ENCODE assay signal across 24 mouse cellular contexts in the genomic region with DNA sequence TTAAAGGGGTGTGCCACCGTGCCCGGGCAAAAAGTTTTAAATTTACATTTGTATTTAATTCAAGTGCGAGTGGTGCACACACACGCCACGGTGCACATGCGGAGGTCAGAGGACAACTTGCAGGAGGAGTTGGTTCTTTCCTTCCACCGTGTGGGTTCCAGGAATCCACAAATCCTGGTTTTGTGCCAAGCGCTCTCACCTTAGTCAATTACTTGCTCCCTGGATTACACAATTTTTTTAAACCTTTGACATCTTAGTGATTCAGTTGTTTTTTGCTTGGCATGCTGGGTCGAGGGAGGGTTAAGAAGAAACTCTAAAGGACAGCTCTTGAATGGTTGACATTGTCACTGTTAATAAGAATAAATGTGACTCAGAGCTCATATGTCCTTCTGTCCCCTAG. TPM values are rescaled to one million over a fixed set of nuclear protein-coding genes. Genes with fewer than 3 reads are reported as not detected.
A peak's percentile ranks its signal among the peaks of the same experiment; 100 is the strongest.
DNase-seq lines count a peak whose midpoint lies in the region; ATAC-seq and TF ChIP-seq lines count a peak whose summit lies in the region.
"Had no signal": no experiment of that assay in that cellular context is flagged by ENCODE, and none has a peak within 500 bp of the region (broad histone marks: within the 10 kb centered on the region; RNA-seq: fewer than 3 reads in every experiment).

No protein-coding gene starts in this region.

- peak; percentile 82 for DNase-seq in kidney, adult 11 months
- peak; percentile 35 for DNase-seq in lung, postnatal 36 days
- no peak for DNase-seq in lung, adult 2 months
- DNase-seq in kidney, postnatal 14 days = peak; percentile 74
- no peak for DNase-seq in ovary, postnatal 14 days (ENCODE audit: low spot score)
- DNase-seq in forebrain, embryonic 11.5 days (ENCODE audit: low spot score) = no peak
- DNase-seq in urinary bladder, postnatal 10 days (ENCODE audit: low spot score) = no peak
- DNase-seq: adrenal gland, postnatal 10 days; B cell, adult 2 months; cerebellum, adult 18-20 months; cerebellum, adult 9-11 months; cerebellum, postnatal 36 days; gastrocnemius, postnatal 36 days; heart, adult 18-20 months; heart, postnatal 10 days; heart, postnatal 4 days had no signal

- H3K4me1 ChIP-seq in kidney, embryonic 14.5 days (ENCODE audit: control insufficient read depth, insufficient read depth, low read length) = peaks cover 9% of the 10 kb centered on the region
- H3K4me1 ChIP-seq in lung, adult 2 months (ENCODE audit: control insufficient read depth, insufficient read depth, low read length) = peaks cover 5% of the 10 kb centered on the region
- H3K4me1 ChIP-seq in forebrain, embryonic 11.5 days (replicated peaks; ENCODE audit: control insufficient read depth, insufficient read depth, low read length) = peaks cover 4% of the 10 kb centered on the region; the same call in 1 of the 2 replicates

- H3K36me3 ChIP-seq in kidney, embryonic 14.5 days (ENCODE audit: control insufficient read depth, insufficient read depth, low read length) = no peaks in the 10 kb centered on the region
- H3K36me3 ChIP-seq in forebrain, embryonic 11.5 days (ENCODE audit: control insufficient read depth, insufficient read depth, low read length) = no peaks in the 10 kb centered on the region
- H3K36me3 ChIP-seq: embryonic facial prominence, embryonic 13.5 days; heart, embryonic 10.5 days; hindbrain, embryonic 12.5 days had no signal

- ATAC-seq in kidney, embryonic 14.5 days (ENCODE audit: low FRiP score, low TSS enrichment) = no peak
- no peak for ATAC-seq in forebrain, embryonic 11.5 days (replicated peaks; ENCODE audit: low FRiP score)
- ATAC-seq: CD4-positive, CD25-positive, alpha-beta regulatory T cell, adult 4 months; forebrain, embryonic 13.5 days had no signal

- H3K27me3 ChIP-seq in kidney, embryonic 14.5 days (ENCODE audit: control insufficient read depth, insufficient read depth, low read length) = no peaks in the 10 kb centered on the region
- H3K27me3 ChIP-seq in forebrain, embryonic 11.5 days (ENCODE audit: control insufficient read depth, insufficient read depth, low read length) = no peaks in the 10 kb centered on the region
- H3K27me3 ChIP-seq: embryonic facial prominence, embryonic 13.5 days; forebrain, embryonic 13.5 days had no signal

- no peaks in the 10 kb centered on the region for H3K9me3 ChIP-seq in kidney, embryonic 14.5 days (ENCODE audit: control insufficient read depth, low read length)
- no peaks in the 10 kb centered on the region for H3K9me3 ChIP-seq in forebrain, embryonic 11.5 days (ENCODE audit: control insufficient read depth, low read length)
- H3K9me3 ChIP-seq: embryonic facial prominence, embryonic 13.5 days; forebrain, embryonic 13.5 days; G1E; heart, embryonic 10.5 days; hindbrain, embryonic 12.5 days had no signal

- TF ChIP-seq POLR2A in lung, adult 2 months (IDR thresholded peaks at IDR 0.05; ENCODE audit: borderline replicate concordance, extremely low read depth, low read depth, low read length) = no peak

- TF ChIP-seq CTCF in lung, adult 2 months (IDR thresholded peaks at IDR 0.05; ENCODE audit: insufficient read depth, low read length) = no peak

- H3K27ac ChIP-seq in kidney, embryonic 14.5 days (ENCODE audit: low read depth, low read length) = no peak overlapping the region
- H3K27ac ChIP-seq in forebrain, embryonic 11.5 days (ENCODE audit: low read depth, low read length) = no peak overlapping the region
- H3K27ac ChIP-seq: embryonic facial prominence, embryonic 13.5 days; forebrain, embryonic 13.5 days; heart, embryonic 10.5 days; hindbrain, embryonic 12.5 days had no signal

- H3K4me3 ChIP-seq in kidney, embryonic 14.5 days (ENCODE audit: low read length) = no peak overlapping the region
- H3K4me3 ChIP-seq in lung, adult 2 months (replicated peaks; ENCODE audit: extremely low read depth, low read depth, low read length) = no peak overlapping the region
- no peak overlapping the region for H3K4me3 ChIP-seq in forebrain, embryonic 11.5 days (ENCODE audit: low read depth, low read length)
- H3K4me3 ChIP-seq: embryonic facial prominence, embryonic 13.5 days; forebrain, embryonic 13.5 days; heart, embryonic 10.5 days; hindbrain, embryonic 12.5 days had no signal

- H3K9ac ChIP-seq in kidney, embryonic 14.5 days (ENCODE audit: low read depth, low read length) = no peak overlapping the region
- no peak overlapping the region for H3K9ac ChIP-seq in forebrain, embryonic 11.5 days (ENCODE audit: low read length)
- H3K9ac ChIP-seq: embryonic facial prominence, embryonic 13.5 days; forebrain, embryonic 13.5 days; hindbrain, embryonic 12.5 days had no signal

- 83% methylated on average over 9 of the region's 9 CpGs for WGBS in kidney, embryonic 14.5 days
- WGBS in lung, adult 2 months = 68% methylated on average over 9 of the region's 9 CpGs
- WGBS in forebrain, embryonic 11.5 days = 87% methylated on average over 9 of the region's 9 CpGs

- H3K4me2 ChIP-seq in kidney, embryonic 14.5 days (replicated peaks; ENCODE audit: low read depth, low read length) = no peak overlapping the region
- H3K4me2 ChIP-seq in forebrain, embryonic 11.5 days (ENCODE audit: low read depth, low read length, severe bottlenecking) = no peak overlapping the region
- H3K4me2 ChIP-seq: embryonic facial prominence, embryonic 13.5 days; forebrain, embryonic 13.5 days; hindbrain, embryonic 12.5 days had no signal

RNA-seq across cellular contexts. Expression of gene Pdxk, which starts 1.9 kb away (rescaled TPM):
- 6.9 and 13.2 TPM in 2 replicates for polyA plus RNA-seq in kidney, embryonic 14.5 days (2014; fragmentation: Nextera tagmentation; extraction: Ambion mirVana)
- polyA plus RNA-seq in lung, adult 2 months (2012; rRNA removed) = 20.4 and 21.5 TPM in 2 replicates
- polyA plus RNA-seq in forebrain, embryonic 11.5 days (2014; fragmentation: Nextera tagmentation; extraction: Ambion mirVana) = 8.0 and 9.2 TPM in 2 replicates

RNA-seq across cellular contexts. Expression of gene Cstb, which starts 41.2 kb away (rescaled TPM):
- 206 and 270 TPM in 2 replicates for polyA plus RNA-seq in kidney, embryonic 14.5 days (2014; fragmentation: Nextera tagmentation; extraction: Ambion mirVana)
- 51.9 and 62.7 TPM in 2 replicates for polyA plus RNA-seq in lung, adult 2 months (2012; rRNA removed)
- 104 and 112 TPM in 2 replicates for polyA plus RNA-seq in forebrain, embryonic 11.5 days (2014; fragmentation: Nextera tagmentation; extraction: Ambion mirVana)

RNA-seq across cellular contexts. Expression of gene Olfr1358, which starts 50.6 kb away (rescaled TPM):
- not detected in 2 replicates for polyA plus RNA-seq in kidney, embryonic 14.5 days (2014; fragmentation: Nextera tagmentation; extraction: Ambion mirVana)
- polyA plus RNA-seq in lung, adult 2 months (2012; rRNA removed) = not detected in 2 replicates
- polyA plus RNA-seq in forebrain, embryonic 11.5 days (2014; fragmentation: Nextera tagmentation; extraction: Ambion mirVana) = not detected in 2 replicates
- polyA plus RNA-seq: CD4-positive, CD25-positive, alpha-beta regulatory T cell, adult 4 months; embryonic facial prominence, embryonic 13.5 days; forebrain, embryonic 13.5 days; G1E; heart, embryonic 10.5 days; heart, embryonic 14.5 days; hindbrain, embryonic 12.5 days had no signal

RNA-seq across cellular contexts. Expression of gene Rrp1, which starts 53.8 kb away (rescaled TPM):
- 228 and 265 TPM in 2 replicates for polyA plus RNA-seq in kidney, embryonic 14.5 days (2014; fragmentation: Nextera tagmentation; extraction: Ambion mirVana)
- 57.4 and 82.5 TPM in 2 replicates for polyA plus RNA-seq in lung, adult 2 months (2012; rRNA removed)
- 290 and 324 TPM in 2 replicates for polyA plus RNA-seq in forebrain, embryonic 11.5 days (2014; fragmentation: Nextera tagmentation; extraction: Ambion mirVana)

Comparison
In these comparisons a context has a peak if more than half of its experiments do, and no peak if none do; other contexts are left out.
1. DNase-seq: peak in kidney, adult 11 months (single experiment), lung, postnatal 36 days (single experiment) and kidney, postnatal 14 days (single experiment); none in lung, adult 2 months (single experiment), ovary, postnatal 14 days (single experiment), forebrain, embryonic 11.5 days (single experiment) and urinary bladder, postnatal 10 days (single experiment).